Mouse (Mus musculus): ENCODE results near the gene Mpig6b. TPM values are rescaled to one million over a fixed set of nuclear protein-coding genes. Genes with fewer than 3 reads are reported as not detected.

Gene Mpig6b
- polyA plus RNA-seq, 1 experiment, result not detected

DNA sequence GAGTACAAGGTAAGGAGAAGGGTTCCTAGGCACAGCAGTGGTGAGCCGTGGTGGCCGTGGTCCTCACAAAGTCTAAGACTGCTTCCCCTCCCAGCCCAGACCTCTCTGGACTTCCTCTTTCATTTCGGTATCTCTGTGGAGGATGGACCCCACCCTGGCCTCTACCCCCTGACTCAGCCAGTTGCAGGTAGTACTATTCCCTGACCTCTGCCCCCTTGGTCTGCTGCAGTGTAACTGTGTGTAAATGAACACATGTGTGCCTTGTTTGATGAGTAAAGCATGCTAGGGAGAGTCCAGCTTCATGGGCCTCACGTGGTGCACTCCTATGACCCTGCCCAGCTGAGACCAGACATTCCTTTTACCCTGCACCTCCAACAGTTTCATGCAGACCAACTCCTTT, 42.2 kb downstream of the Mpig6b start:
- no peaks in the 10 kb centered on the region for H3K36me3 ChIP-seq (ENCODE audit: control insufficient read depth, insufficient read depth)
- H3K4me2 ChIP-seq (ENCODE audit: low read depth), result no peak overlapping the region
- no peak overlapping the region for H3ac ChIP-seq (ENCODE audit: control insufficient read depth, insufficient read length)
- no peak overlapping the region for H3K4me3 ChIP-seq
- H3K27me3 ChIP-seq (ENCODE audit: control insufficient read depth, insufficient read depth, insufficient read length), result no peaks in the 10 kb centered on the region
- no peaks in the 10 kb centered on the region for H3K79me2 ChIP-seq (ENCODE audit: control insufficient read depth, insufficient read depth)
- TF ChIP-seq MYOG (IDR thresholded peaks at IDR 0.05; ENCODE audit: control insufficient read depth in 1 of 3, insufficient read depth in 1 of 3, insufficient read length in 2 of 3, low read depth in 2 of 3), result no peak

DNA sequence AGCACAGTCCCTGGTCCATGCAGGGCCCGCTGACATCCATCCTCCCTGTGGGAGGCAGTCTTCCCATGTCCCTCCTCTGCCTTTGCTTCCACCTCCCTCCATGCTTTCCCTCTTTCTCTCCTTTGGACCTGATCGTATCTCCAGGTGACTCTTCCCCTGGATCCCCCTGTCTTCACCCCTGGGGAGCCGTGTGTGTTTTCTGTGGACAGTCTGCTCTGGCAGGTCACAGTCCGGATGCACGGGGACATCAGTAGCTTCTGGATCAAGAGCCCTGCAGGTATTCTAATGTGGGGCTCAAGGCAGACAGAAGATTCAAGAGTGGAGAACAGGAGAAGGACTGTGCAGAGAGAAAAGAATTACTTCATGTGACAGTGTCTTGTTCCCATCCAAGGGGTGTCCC, 42.8 kb downstream of the Mpig6b start:
- TF ChIP-seq TCF3 (IDR thresholded peaks at IDR 0.05; ENCODE audit: insufficient read length, low read depth), result no peak
- TF ChIP-seq POLR2AphosphoS2 (IDR thresholded peaks at IDR 0.05; ENCODE audit: insufficient read length, low read depth), result no peak
- no peak for TF ChIP-seq E2F4 (IDR thresholded peaks at IDR 0.05; ENCODE audit: insufficient read depth)
- no peak for TF ChIP-seq USF1 (IDR thresholded peaks at IDR 0.05; ENCODE audit: low read depth)
- no peak for TF ChIP-seq POLR2A (IDR thresholded peaks at IDR 0.05; ENCODE audit: insufficient read length, low read depth)
- no peak for TF ChIP-seq CEBPB (IDR thresholded peaks at IDR 0.05; ENCODE audit: insufficient read depth, poor library complexity, severe bottlenecking)
- TF ChIP-seq SRF (IDR thresholded peaks at IDR 0.05; ENCODE audit: control insufficient read depth, insufficient read length, low read depth), result no peak
- TF ChIP-seq MAX (IDR thresholded peaks at IDR 0.05; ENCODE audit: low read depth), result no peak
- no peak for TF ChIP-seq TCF12 (IDR thresholded peaks at IDR 0.05; ENCODE audit: insufficient read depth, poor library complexity, severe bottlenecking)
- Histone ChIP-seq H3K4me2 (ENCODE audit: low read depth) (no peak overlapping the region), H3K27me3 (ENCODE audit: control insufficient read depth, insufficient read depth, insufficient read length) (no peaks in the 10 kb centered on the region), H3K36me3 (ENCODE audit: control insufficient read depth, insufficient read depth) (no peaks in the 10 kb centered on the region), H3K79me2 (ENCODE audit: control insufficient read depth, insufficient read depth) (no peaks in the 10 kb centered on the region), H3ac (ENCODE audit: control insufficient read depth, insufficient read length) (no peak overlapping the region), H3K4me3 (no peak overlapping the region)

DNA sequence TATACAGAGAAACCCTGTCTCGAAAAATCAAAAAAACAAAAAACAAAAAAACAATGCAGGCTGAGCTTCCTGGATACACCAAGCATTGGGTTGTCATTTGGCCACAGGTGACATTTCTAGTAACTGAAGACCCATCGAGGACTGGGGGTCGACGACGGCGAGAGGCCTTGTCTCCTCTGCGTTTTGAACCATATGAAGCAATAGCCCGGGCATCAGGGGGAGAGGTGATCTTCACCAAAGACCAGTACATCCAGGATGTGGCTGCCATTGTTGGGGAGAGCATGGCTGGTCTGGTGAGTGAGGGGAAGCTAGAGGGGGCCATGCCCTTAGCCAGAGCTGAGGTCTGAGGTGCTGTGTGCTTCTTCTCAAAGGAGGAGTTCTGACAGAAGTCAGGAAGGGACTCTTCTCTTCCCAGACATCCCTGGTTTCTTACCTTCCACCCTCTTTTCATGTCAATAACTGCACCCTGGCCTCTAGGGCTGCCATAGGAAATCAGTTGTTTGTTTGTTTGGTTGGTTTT, 43.4 kb downstream of the Mpig6b start:
- H3ac ChIP-seq (ENCODE audit: control insufficient read depth, insufficient read length), result no peak overlapping the region
- no peaks in the 10 kb centered on the region for H3K36me3 ChIP-seq (ENCODE audit: control insufficient read depth, insufficient read depth)
- H3K4me2 ChIP-seq (ENCODE audit: low read depth), result no peak overlapping the region
- no peaks in the 10 kb centered on the region for H3K79me2 ChIP-seq (ENCODE audit: control insufficient read depth, insufficient read depth)
- no peak overlapping the region for H3K4me3 ChIP-seq
- TF ChIP-seq MYOD1 (IDR thresholded peaks at IDR 0.05; ENCODE audit: control insufficient read depth in 1 of 3, insufficient read length in 2 of 3, low read depth in 2 of 3) (no peak), REST (IDR thresholded peaks at IDR 0.05; ENCODE audit: insufficient read depth, insufficient read length) (no peak), POLR2AphosphoS2 (IDR thresholded peaks at IDR 0.05; ENCODE audit: insufficient read length, low read depth) (no peak), USF1 (IDR thresholded peaks at IDR 0.05; ENCODE audit: low read depth) (no peak), MYOG (IDR thresholded peaks at IDR 0.05; ENCODE audit: control insufficient read depth in 1 of 3, insufficient read depth in 1 of 3, insufficient read length in 2 of 3, low read depth in 2 of 3) (no peak), MAX (IDR thresholded peaks at IDR 0.05; ENCODE audit: low read depth) (no peak), TCF3 (IDR thresholded peaks at IDR 0.05; ENCODE audit: insufficient read length, low read depth) (no peak), POLR2A (IDR thresholded peaks at IDR 0.05; ENCODE audit: insufficient read length, low read depth) (no peak), E2F4 (IDR thresholded peaks at IDR 0.05; ENCODE audit: insufficient read depth) (no peak), CEBPB (IDR thresholded peaks at IDR 0.05; ENCODE audit: insufficient read depth, poor library complexity, severe bottlenecking) (no peak), SRF (IDR thresholded peaks at IDR 0.05; ENCODE audit: control insufficient read depth, insufficient read length, low read depth) (no peak)
- no peaks in the 10 kb centered on the region for H3K27me3 ChIP-seq (ENCODE audit: control insufficient read depth, insufficient read depth, insufficient read length)

DNA sequence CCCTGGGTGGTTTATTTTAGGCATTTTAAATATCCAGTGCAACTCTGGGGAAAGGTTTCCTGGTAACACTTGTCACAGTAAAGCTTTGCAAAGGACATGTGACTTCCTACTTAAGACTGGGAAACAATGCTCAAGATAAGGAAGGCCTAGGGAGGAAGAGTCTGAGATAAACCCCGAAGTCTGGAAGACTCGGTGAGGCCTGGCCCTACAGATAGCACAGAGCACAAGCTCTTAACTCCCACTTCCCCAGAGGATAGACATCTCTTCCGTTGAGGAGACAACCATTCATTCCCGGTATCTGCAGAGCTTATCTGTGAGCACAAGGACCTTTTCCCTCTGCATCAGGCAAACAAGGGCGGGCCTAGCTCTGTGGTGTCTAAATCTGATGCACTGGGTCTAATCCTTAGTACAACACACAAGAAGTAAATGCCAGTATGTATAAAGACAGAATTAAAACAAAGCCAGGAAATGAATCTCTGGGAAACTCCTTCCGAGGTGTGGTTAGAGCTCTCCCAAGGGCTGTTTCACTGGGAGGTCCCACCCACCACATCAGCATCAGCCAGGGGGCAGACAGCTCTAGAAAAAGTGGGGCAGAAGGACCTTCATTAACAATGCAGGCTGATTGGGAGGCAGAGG, 44.0 kb downstream of the Mpig6b start:
- no peak overlapping the region for H3K4me2 ChIP-seq (ENCODE audit: low read depth)
- H3K36me3 ChIP-seq (ENCODE audit: control insufficient read depth, insufficient read depth), result no peaks in the 10 kb centered on the region
- H3K4me3 ChIP-seq, result no peak overlapping the region
- TF ChIP-seq POLR2AphosphoS2 (IDR thresholded peaks at IDR 0.05; ENCODE audit: insufficient read length, low read depth), result no peak
- TF ChIP-seq POLR2A (IDR thresholded peaks at IDR 0.05; ENCODE audit: insufficient read length, low read depth), result no peak
- H3K27me3 ChIP-seq (ENCODE audit: control insufficient read depth, insufficient read depth, insufficient read length), result no peaks in the 10 kb centered on the region
- H3K79me2 ChIP-seq (ENCODE audit: control insufficient read depth, insufficient read depth), result no peaks in the 10 kb centered on the region
- H3ac ChIP-seq (ENCODE audit: control insufficient read depth, insufficient read length), result no peak overlapping the region

DNA sequence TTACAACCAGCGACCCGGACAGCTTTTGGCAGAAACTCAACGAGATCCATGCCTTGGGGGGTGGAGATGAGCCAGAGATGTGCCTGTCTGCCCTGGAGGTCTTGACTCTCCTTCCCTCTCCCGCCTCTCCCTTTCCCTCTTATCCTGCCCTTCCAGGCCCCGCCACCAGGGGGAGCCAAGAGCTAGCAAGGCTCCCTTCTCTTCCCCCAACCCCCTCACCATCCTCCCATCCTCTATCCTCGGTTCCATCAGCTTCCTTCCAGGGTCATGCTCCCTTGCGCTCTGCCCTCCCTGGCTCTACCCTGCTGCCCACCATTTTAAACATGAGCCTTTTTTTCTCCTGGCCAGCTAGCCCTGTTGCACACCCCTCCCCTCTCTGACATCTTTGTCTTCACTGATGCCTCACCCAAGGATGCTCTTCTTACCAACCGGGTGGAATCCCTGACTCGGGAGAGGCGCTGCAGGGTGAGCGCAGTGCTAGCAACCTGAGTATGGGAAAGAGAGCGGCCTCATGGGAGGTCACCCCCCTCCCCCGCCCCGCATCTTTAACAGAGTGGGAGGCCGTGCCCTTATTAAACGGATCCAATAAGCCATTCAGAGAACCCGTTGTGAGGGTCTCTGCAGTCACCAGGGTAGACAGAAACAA, 44.7 kb downstream of the Mpig6b start:
- Histone ChIP-seq H3K4me3 (no peak overlapping the region), H3K27me3 (ENCODE audit: control insufficient read depth, insufficient read depth, insufficient read length) (no peaks in the 10 kb centered on the region), H3ac (ENCODE audit: control insufficient read depth, insufficient read length) (no peak overlapping the region), H3K36me3 (ENCODE audit: control insufficient read depth, insufficient read depth) (no peaks in the 10 kb centered on the region), H3K4me2 (ENCODE audit: low read depth) (no peak overlapping the region), H3K79me2 (ENCODE audit: control insufficient read depth, insufficient read depth) (no peaks in the 10 kb centered on the region)
- TF ChIP-seq USF1 (IDR thresholded peaks at IDR 0.05; ENCODE audit: low read depth), result no peak
- TF ChIP-seq MYOG (IDR thresholded peaks at IDR 0.05; ENCODE audit: control insufficient read depth in 1 of 3, insufficient read depth in 1 of 3, insufficient read length in 2 of 3, low read depth in 2 of 3), result no peak
- TF ChIP-seq MAX (IDR thresholded peaks at IDR 0.05; ENCODE audit: low read depth), result no peak
- TF ChIP-seq CEBPB (IDR thresholded peaks at IDR 0.05; ENCODE audit: insufficient read depth, poor library complexity, severe bottlenecking), result no peak
- no peak for TF ChIP-seq TCF3 (IDR thresholded peaks at IDR 0.05; ENCODE audit: insufficient read length, low read depth)
- no peak for TF ChIP-seq E2F4 (IDR thresholded peaks at IDR 0.05; ENCODE audit: insufficient read depth)
- no peak for TF ChIP-seq POLR2A (IDR thresholded peaks at IDR 0.05; ENCODE audit: insufficient read length, low read depth)
- TF ChIP-seq MYOD1 (IDR thresholded peaks at IDR 0.05; ENCODE audit: control insufficient read depth in 1 of 3, insufficient read length in 2 of 3, low read depth in 2 of 3), result no peak
- TF ChIP-seq REST (IDR thresholded peaks at IDR 0.05; ENCODE audit: insufficient read depth, insufficient read length), result no peak
